Mouse (Mus musculus): ENCODE data around the gene Olfml2a.
A peak's percentile ranks its signal among the peaks of the same experiment; 100 is the strongest.

Gene Olfml2a

GRCm38 (mm10) chr2:38931851-38932667, at the start of gene Olfml2a:
Gene Olfml2a (plus strand): TSS chr2:38931978.
- DNase-seq (ENCODE audit: low spot score in 2 of 2) = peak in 1 of 2 experiments; percentile 62

- DNase-seq (ENCODE audit: low spot score in 2 of 2) = no peak
Observed at GRCm38 (mm10) chr2:38902866-38903265, 28.9 kb upstream of the Olfml2a start.

GRCm38 (mm10) chr2:38904290-38904689, 27.5 kb upstream of the Olfml2a start:
- no peak for DNase-seq (ENCODE audit: low spot score in 2 of 2)

GRCm38 (mm10) chr2:38906097-38906496, 25.7 kb upstream of the Olfml2a start:
- DNase-seq (ENCODE audit: low spot score in 2 of 2) = no peak

- DNase-seq (ENCODE audit: low spot score in 2 of 2) = no peak
Observed at GRCm38 (mm10) chr2:38908604-38909003, 23.2 kb upstream of the Olfml2a start.

GRCm38 (mm10) chr2:38914517-38914916, 17.3 kb upstream of the Olfml2a start:
- DNase-seq (ENCODE audit: low spot score in 2 of 2) = no peak

GRCm38 (mm10) chr2:38914965-38915364, 16.8 kb upstream of the Olfml2a start:
- DNase-seq (ENCODE audit: low spot score in 2 of 2) = no peak

GRCm38 (mm10) chr2:38916947-38917691, 14.7 kb upstream of the Olfml2a start:
- DNase-seq (ENCODE audit: low spot score in 2 of 2) = no peak

GRCm38 (mm10) chr2:38921374-38921773, 10.4 kb upstream of the Olfml2a start:
- DNase-seq (ENCODE audit: low spot score in 2 of 2) = no peak

GRCm38 (mm10) chr2:38923471-38923870, 8.3 kb upstream of the Olfml2a start:
- DNase-seq (ENCODE audit: low spot score in 2 of 2) = no peak

- DNase-seq (ENCODE audit: low spot score in 2 of 2) = no peak
Observed at GRCm38 (mm10) chr2:38923911-38924310, 7.9 kb upstream of the Olfml2a start.

- DNase-seq (ENCODE audit: low spot score in 2 of 2) = no peak
Observed at GRCm38 (mm10) chr2:38924571-38924970, 7.2 kb upstream of the Olfml2a start.

GRCm38 (mm10) chr2:38925171-38926080, 6.4 kb upstream of the Olfml2a start:
- DNase-seq (ENCODE audit: low spot score in 2 of 2) = no peak

- peak; percentile 80 to 88 for DNase-seq (ENCODE audit: low spot score in 2 of 2)
Observed at GRCm38 (mm10) chr2:38926145-38926891, 5.5 kb upstream of the Olfml2a start.

GRCm38 (mm10) chr2:38927115-38927979, 4.4 kb upstream of the Olfml2a start, which contains the start of gene Nr6a1:
Gene Nr6a1 (minus strand): TSS chr2:38927688.
- peak; percentile 51 to 75 for DNase-seq (ENCODE audit: low spot score in 2 of 2)

GRCm38 (mm10) chr2:38930269-38930668, 1.5 kb upstream of the Olfml2a start:
- no peak for DNase-seq (ENCODE audit: low spot score in 2 of 2)

GRCm38 (mm10) chr2:38933931-38934330, 2.2 kb downstream of the Olfml2a start:
- DNase-seq (ENCODE audit: low spot score in 2 of 2) = no peak

GRCm38 (mm10) chr2:38934936-38935335, 3.2 kb downstream of the Olfml2a start:
- DNase-seq (ENCODE audit: low spot score in 2 of 2) = no peak

GRCm38 (mm10) chr2:38936721-38937378, 5.1 kb downstream of the Olfml2a start:
- no peak for DNase-seq (ENCODE audit: low spot score in 2 of 2)
